Mouse (Mus musculus) lung, embryonic 15.5 days (tissue): ENCODE results near the gene L2hgdh. TPM values are rescaled to one million over a fixed set of nuclear protein-coding genes. Genes with fewer than 3 reads are reported as not detected.
A peak's percentile ranks its signal among the peaks of the same experiment; 100 is the strongest.

ENCODE experiments used
- ATAC-seq: fragments of 200-750 bp; cut with Nextera tagmentation; 2 replicates; pipeline ENCODE4 v1.8.0; 2017; ENCODE audit warnings: moderate number of reproducible peaks, borderline replicate concordance; ENCODE audit not compliant: low FRiP score, low TSS enrichment; ENCODE audit errors: extremely low read depth
- H3K27ac ChIP-seq: fragments of 300-500 bp; sonication (generic); 2 replicates; pipeline ENCODE4 v1.5.1; 2015; ENCODE audit warnings: moderate library complexity, mild to moderate bottlenecking, inconsistent platforms
- H3K27me3 ChIP-seq: fragments of 300-500 bp; sonication (generic); 2 replicates; pipeline ENCODE4 v1.6.1; 2015; ENCODE audit warnings: inconsistent platforms
- H3K36me3 ChIP-seq: fragments of 300-500 bp; sonication (generic); 2 replicates; pipeline ENCODE4 v1.6.1; 2015; ENCODE audit warnings: inconsistent platforms
- H3K4me1 ChIP-seq: fragments of 300-500 bp; sonication (generic); 2 replicates; pipeline ENCODE4 v1.6.1; 2015; ENCODE audit warnings: inconsistent platforms
- H3K4me2 ChIP-seq: fragments of 300-500 bp; sonication (generic); 2 replicates; pipeline ENCODE4 v1.6.1; 2015; ENCODE audit warnings: inconsistent platforms, mild to moderate bottlenecking, moderate library complexity
- H3K4me3 ChIP-seq: fragments of 300-500 bp; sonication (generic); 2 replicates; pipeline ENCODE4 v1.5.1; 2015; ENCODE audit warnings: mild to moderate bottlenecking, inconsistent platforms
- H3K9ac ChIP-seq: fragments of 300-500 bp; sonication (generic); 2 replicates; pipeline ENCODE4 v1.6.1; 2015; ENCODE audit warnings: inconsistent platforms
- H3K9me3 ChIP-seq: fragments of 300-500 bp; sonication (generic); 2 replicates; pipeline ENCODE4 v1.6.1; 2016; ENCODE audit warnings: inconsistent platforms
- WGBS: fragments of 180-500 bp; shearing (Covaris S2); methylation state at CpG from one replicate; pipeline ENCODE4 v1.1.7; 2015; 5-methylcytosine and 5-hydroxymethylcytosine counted together
- microRNA counts: library from miRNA; unstranded; fragments of <30 nt; microRNA quantifications from one replicate; lab custom pipeline; 2016
- microRNA-seq: library from miRNA; unstranded; fragments of <30 nt; microRNA quantifications from one replicate; pipeline ENCODE4, GENCODE M21; 2016
- polyA plus RNA-seq: library from polyadenylated mRNA; unstranded; fragments of >200 nt; fragmentation: Nextera tagmentation; extraction: Ambion mirVana; gene quantifications from 2 replicates; pipeline ENCODE4 v1.2.1, GENCODE M21; 2015

Gene L2hgdh
- polyA plus RNA-seq, 1 experiment from 2014 or later = 14.9 TPM

DNA sequence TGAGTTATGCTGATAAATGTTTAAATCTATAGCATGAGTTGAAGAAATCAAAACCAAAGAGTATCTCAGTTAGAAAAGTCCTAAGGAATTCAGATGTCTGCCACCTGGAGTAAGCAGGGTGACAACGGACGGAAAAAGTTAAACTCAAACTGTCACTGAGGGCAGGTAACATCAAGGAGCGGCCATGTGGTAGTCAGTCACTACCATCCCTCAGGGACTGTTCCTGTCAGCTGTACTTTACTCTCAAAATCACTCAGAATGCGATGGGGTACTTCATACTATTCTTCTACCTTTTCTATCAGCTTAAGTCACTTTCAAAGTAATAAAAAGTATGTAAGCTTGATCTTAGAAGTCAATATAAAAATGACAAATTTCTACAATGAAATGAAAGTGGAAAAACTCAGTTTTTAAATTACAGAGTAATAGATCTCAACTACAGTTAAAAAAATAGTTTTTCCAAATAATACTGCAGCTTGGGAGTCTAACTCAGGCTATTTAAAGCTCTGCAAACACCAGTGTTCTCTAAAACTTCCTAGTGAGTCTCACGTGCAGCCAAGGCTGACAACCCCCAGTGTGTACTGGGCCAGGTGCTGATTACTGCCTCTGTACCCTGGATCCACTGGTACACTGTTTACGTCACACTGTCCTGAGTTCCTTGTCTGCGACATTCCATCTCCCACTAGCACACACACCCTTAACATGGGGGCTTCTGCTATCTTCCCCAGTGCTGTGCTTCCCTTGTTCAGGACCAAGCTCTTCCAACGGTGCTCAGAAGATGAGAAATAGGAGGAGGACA lies 78.7 kb downstream of the L2hgdh start:
- Histone ChIP-seq H3K27me3 (no peaks in the 10 kb centered on the region), H3K27ac (no peak overlapping the region), H3K4me2 (no peak overlapping the region), H3K9ac (no peak overlapping the region), H3K9me3 (no peaks in the 10 kb centered on the region), H3K4me1 (peaks cover 6% of the 10 kb centered on the region), H3K4me3 (no peak overlapping the region), H3K36me3 (peaks cover 10% of the 10 kb centered on the region; the same call in 1 of the 2 replicates)
- ATAC-seq = no peak
- 73% methylated on average over 8 of the region's 8 CpGs for WGBS

DNA sequence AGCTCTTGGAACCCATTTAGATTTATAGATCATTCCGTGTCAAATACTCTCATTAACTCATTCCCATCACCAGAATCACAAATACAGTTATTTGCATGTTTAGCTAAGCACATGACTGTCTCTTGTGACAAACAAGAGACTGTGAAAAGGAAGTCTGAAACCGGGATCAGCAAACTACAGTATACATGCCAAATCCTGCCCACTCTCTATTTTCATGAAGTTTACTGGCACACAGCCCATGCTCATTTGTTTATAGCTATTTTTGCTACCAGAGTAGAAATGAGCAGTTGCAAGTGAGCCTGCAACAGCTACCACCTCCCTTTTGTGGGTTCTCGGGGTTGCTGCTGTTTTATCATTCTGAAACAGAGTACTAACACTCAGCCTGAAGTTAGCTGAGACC lies 79.8 kb downstream of the L2hgdh start:
- ATAC-seq = peak; percentile 46; the same call in 1 of the 2 replicates
- Histone ChIP-seq H3K4me3 (no peak overlapping the region), H3K4me2 (no peak overlapping the region), H3K9ac (no peak overlapping the region), H3K4me1 (peaks cover 6% of the 10 kb centered on the region), H3K27me3 (no peaks in the 10 kb centered on the region), H3K9me3 (no peaks in the 10 kb centered on the region), H3K36me3 (peaks cover 13% of the 10 kb centered on the region; the same call in 1 of the 2 replicates), H3K27ac (no peak overlapping the region)
- 33% methylated on average over 3 of the region's 3 CpGs for WGBS

GRCm38 (mm10) chr12:69642877-69643276 lies 81.8 kb downstream of the L2hgdh start:
- H3K36me3 ChIP-seq = peaks cover 25% of the 10 kb centered on the region
- peaks cover 6% of the 10 kb centered on the region for H3K4me1 ChIP-seq
- no peak for ATAC-seq
- no peak overlapping the region for H3K4me2 ChIP-seq
- WGBS = 86% methylated on average over 5 of the region's 5 CpGs
- no peaks in the 10 kb centered on the region for H3K27me3 ChIP-seq
- no peak overlapping the region for H3K27ac ChIP-seq
- H3K9ac ChIP-seq = no peak overlapping the region
- no peaks in the 10 kb centered on the region for H3K9me3 ChIP-seq
- H3K4me3 ChIP-seq = no peak overlapping the region

MicroRNA genes within 50 kb of the gene (microRNA counts, 519-probe panel; counts per million panel counts)
- 19.7 counts per million for microRNA mmu-miR-681 (lab: Ali Mortazavi, UCI)

Small RNAs within 50 kb of the gene (microRNA-seq; reads per million reads assigned to microRNA genes)
- gene Mir681 = not detected

Other genes with a start within 250 kb of the L2hgdh start
- 23.4 and 24.3 TPM in 2 replicates for gene Vcpkmt, start 141.8 kb downstream of the L2hgdh start, polyA plus RNA-seq
- gene Sos2, start 43.0 kb downstream of the L2hgdh start, polyA plus RNA-seq = 7.5 and 8.9 TPM in 2 replicates
- 28.3 and 30.0 TPM in 2 replicates for gene Atp5s, start 77 bp upstream of the L2hgdh start, polyA plus RNA-seq
- 1.4 and 1.6 TPM in 2 replicates for gene Cdkl1, start 66.4 kb upstream of the L2hgdh start, polyA plus RNA-seq
- gene Atl1, start 167.7 kb upstream of the L2hgdh start, polyA plus RNA-seq = 3.0 and 3.3 TPM in 2 replicates
- gene Map4k5, start 168.3 kb upstream of the L2hgdh start, polyA plus RNA-seq = 34.2 and 35.6 TPM in 2 replicates